Mouse (Mus musculus): ENCODE measurements at regions not wholly inside any gene's neighbourhood (a gene's known extent, or its start where the extent isn't known, plus 50 kb on each side); places are given as distances from the start of the nearest gene placed in this dataset.
A peak's percentile ranks its signal among the peaks of the same experiment; 100 is the strongest.

GRCm38 (mm10) chr3:128337508-128337907, 441.4 kb upstream of the Fam241a start:
- dilution Hi-C loops (cut with MboI; ENCODE audit: extremely low pct_ligation_motif_present, extremely low pct_unique_long_range_greater_than_20kb, low sequenced_read_pairs) (no loop called here), in situ Hi-C loops (cut with MboI; ENCODE audit: low pct_ligation_motif_present, low pct_unique_long_range_greater_than_20kb, low sequenced_read_pairs) (no loop called here)
- Histone ChIP-seq H3K4me2 (ENCODE audit: insufficient read depth, low read depth, poor library complexity, severe bottlenecking) (no peak overlapping the region), H3K27me3 (replicated peaks) (no peaks in the 10 kb centered on the region), H3K4me1 (ENCODE audit: control insufficient read depth in 1 of 2, insufficient read depth in 2 of 2) (no peaks in the 10 kb centered on the region), H3K4me3 (replicated peaks in 1 of 3; ENCODE audit: low read depth in 2 of 3, low read length in 2 of 3, poor library complexity in 1 of 3) (no peak overlapping the region), H3K27ac (ENCODE audit: insufficient read depth, low read depth) (no peak overlapping the region), H3K36me3 (replicated peaks in 1 of 2; ENCODE audit: control insufficient read depth in 1 of 2, insufficient read depth in 1 of 2, low read length in 1 of 2) (no peaks in the 10 kb centered on the region), H3K9me3 (replicated peaks; ENCODE audit: low read length) (no peaks in the 10 kb centered on the region), H3K79me2 (replicated peaks; ENCODE audit: control insufficient read depth, extremely low read depth, insufficient read depth, poor library complexity, severe bottlenecking) (no peaks in the 10 kb centered on the region), H3K9ac (ENCODE audit: insufficient read depth, low read depth) (no peak overlapping the region)
- TF ChIP-seq ZMIZ1 (IDR thresholded peaks at IDR 0.05; ENCODE audit: low read depth, low read length), result no peak
- no peak for TF ChIP-seq SIN3A (IDR thresholded peaks at IDR 0.05; ENCODE audit: low read length)
- no peak for TF ChIP-seq MAFK (IDR thresholded peaks at IDR 0.05; ENCODE audit: insufficient replicate concordance, low read length)
- TF ChIP-seq BHLHE40 (IDR thresholded peaks at IDR 0.05; ENCODE audit: low read depth, low read length), result no peak
- no peak for TF ChIP-seq IRF4 (IDR thresholded peaks at IDR 0.05; ENCODE audit: low read depth, low read length)
- no peak for TF ChIP-seq CTCF (conservative IDR thresholded peaks at IDR 0.05 in 1 of 2, IDR thresholded peaks at IDR 0.05 in 1 of 2; ENCODE audit: low read depth in 2 of 2, low read length in 2 of 2)
- no peak for TF ChIP-seq SMC3 (IDR thresholded peaks at IDR 0.05; ENCODE audit: low read depth, low read length)
- no peak for TF ChIP-seq PAX5 (IDR thresholded peaks at IDR 0.05; ENCODE audit: low read length)
- DNase-seq (ENCODE audit: extremely low read depth), result no peak

DNA sequence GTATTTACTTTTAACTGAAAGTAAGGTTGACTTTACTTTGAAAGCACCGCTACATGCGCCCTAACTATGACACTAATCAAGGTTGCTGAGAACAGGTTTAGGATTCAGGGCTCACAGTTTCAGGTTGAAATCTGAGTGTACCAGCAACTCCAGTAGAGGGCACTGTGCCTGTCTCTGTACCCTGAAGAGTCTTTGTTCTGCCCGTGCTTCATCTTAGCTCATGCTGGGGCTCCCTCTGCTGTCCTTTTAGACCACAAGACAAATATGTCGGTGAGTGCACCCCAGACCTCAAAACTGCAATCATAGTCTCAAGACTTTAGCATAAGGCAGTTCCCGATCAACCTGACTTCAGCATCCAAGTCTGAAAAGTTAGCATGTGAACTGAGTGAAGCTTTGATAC, 440.9 kb upstream of the Fam241a start:
- no peaks in the 10 kb centered on the region for H3K79me2 ChIP-seq (replicated peaks; ENCODE audit: control insufficient read depth, extremely low read depth, insufficient read depth, poor library complexity, severe bottlenecking)
- H3K36me3 ChIP-seq (replicated peaks in 1 of 2; ENCODE audit: control insufficient read depth in 1 of 2, insufficient read depth in 1 of 2, low read length in 1 of 2), result no peaks in the 10 kb centered on the region
- dilution Hi-C loops (cut with MboI; ENCODE audit: extremely low pct_ligation_motif_present, extremely low pct_unique_long_range_greater_than_20kb, low sequenced_read_pairs), result no loop called here

GRCm38 (mm10) chr3:128327677-128328076, 431.6 kb upstream of the Fam241a start:
- no peak for TF ChIP-seq E2F4 (IDR thresholded peaks at IDR 0.05; ENCODE audit: insufficient replicate concordance, low read depth, low read length)
- TF ChIP-seq TCF12 (IDR thresholded peaks at IDR 0.05; ENCODE audit: low read depth, low read length), result no peak
- no peak for TF ChIP-seq BHLHE40 (IDR thresholded peaks at IDR 0.05; ENCODE audit: low read depth, low read length)
- no peak for TF ChIP-seq ZC3H11A (IDR thresholded peaks at IDR 0.05; ENCODE audit: low read depth, low read length)
- no peak for TF ChIP-seq SMC3 (IDR thresholded peaks at IDR 0.05; ENCODE audit: low read depth, low read length)
- no peak for TF ChIP-seq IRF4 (IDR thresholded peaks at IDR 0.05; ENCODE audit: low read depth, low read length)
- TF ChIP-seq POLR2A (IDR thresholded peaks at IDR 0.05; ENCODE audit: low read depth, low read length), result no peak
- no peak for TF ChIP-seq CHD1 (IDR thresholded peaks at IDR 0.05; ENCODE audit: low read depth, low read length)
- TF ChIP-seq MEF2A (IDR thresholded peaks at IDR 0.05; ENCODE audit: borderline replicate concordance, low read depth, low read length), result no peak
- TF ChIP-seq UBTF (IDR thresholded peaks at IDR 0.05; ENCODE audit: low read depth, low read length), result no peak
- no peak for TF ChIP-seq ZKSCAN1 (IDR thresholded peaks at IDR 0.05; ENCODE audit: borderline replicate concordance, low read depth, low read length)
- no peak for TF ChIP-seq MXI1 (IDR thresholded peaks at IDR 0.05; ENCODE audit: low read depth, low read length)
- no peak for TF ChIP-seq EP300 (IDR thresholded peaks at IDR 0.05; ENCODE audit: low read length)
- Histone ChIP-seq H3K27ac (ENCODE audit: insufficient read depth, low read depth) (no peak overlapping the region), H3K79me2 (replicated peaks; ENCODE audit: control insufficient read depth, extremely low read depth, insufficient read depth, poor library complexity, severe bottlenecking) (no peaks in the 10 kb centered on the region), H3K4me3 (replicated peaks in 1 of 3; ENCODE audit: low read depth in 2 of 3, low read length in 2 of 3, poor library complexity in 1 of 3) (no peak overlapping the region), H3K9ac (ENCODE audit: insufficient read depth, low read depth) (no peak overlapping the region), H3K36me3 (replicated peaks in 1 of 2; ENCODE audit: control insufficient read depth in 1 of 2, insufficient read depth in 1 of 2, low read length in 1 of 2) (no peaks in the 10 kb centered on the region), H3K27me3 (replicated peaks) (no peaks in the 10 kb centered on the region), H3K9me3 (replicated peaks; ENCODE audit: low read length) (no peaks in the 10 kb centered on the region), H3K4me1 (ENCODE audit: control insufficient read depth in 1 of 2, insufficient read depth in 2 of 2) (no peaks in the 10 kb centered on the region), H3K4me2 (ENCODE audit: insufficient read depth, low read depth, poor library complexity, severe bottlenecking) (no peak overlapping the region)
- DNase-seq (ENCODE audit: extremely low read depth), result no peak
- in situ Hi-C loops (cut with MboI; ENCODE audit: low pct_ligation_motif_present, low pct_unique_long_range_greater_than_20kb, low sequenced_read_pairs), result no loop called here
- dilution Hi-C loops (cut with MboI; ENCODE audit: extremely low pct_ligation_motif_present, extremely low pct_unique_long_range_greater_than_20kb, low sequenced_read_pairs), result no loop called here

More for the DNA sequence above, 440.9 kb upstream of the Fam241a start:
- TF ChIP-seq RAD21 (IDR thresholded peaks at IDR 0.05; ENCODE audit: low read depth, low read length) (peak; percentile 39), SMC3 (IDR thresholded peaks at IDR 0.05; ENCODE audit: low read depth, low read length) (peak; percentile 67), POLR2A (IDR thresholded peaks at IDR 0.05; ENCODE audit: low read depth, low read length) (no peak), CTCF (conservative IDR thresholded peaks at IDR 0.05 in 1 of 2, IDR thresholded peaks at IDR 0.05 in 1 of 2; ENCODE audit: low read depth in 2 of 2, low read length in 2 of 2) (peak; percentile 69 to 81), EP300 (IDR thresholded peaks at IDR 0.05; ENCODE audit: low read length) (no peak)
- no peaks in the 10 kb centered on the region for H3K9me3 ChIP-seq (replicated peaks; ENCODE audit: low read length)
- in situ Hi-C loops (cut with MboI; ENCODE audit: low pct_ligation_motif_present, low pct_unique_long_range_greater_than_20kb, low sequenced_read_pairs), result no loop called here
- no peak overlapping the region for H3K9ac ChIP-seq (ENCODE audit: insufficient read depth, low read depth)
- no peaks in the 10 kb centered on the region for H3K4me1 ChIP-seq (ENCODE audit: control insufficient read depth in 1 of 2, insufficient read depth in 2 of 2)
- H3K27ac ChIP-seq (ENCODE audit: insufficient read depth, low read depth), result no peak overlapping the region
- DNase-seq (ENCODE audit: extremely low read depth), result peak; percentile 81
- H3K4me3 ChIP-seq (replicated peaks in 1 of 3; ENCODE audit: low read depth in 2 of 3, low read length in 2 of 3, poor library complexity in 1 of 3), result no peak overlapping the region
- H3K27me3 ChIP-seq (replicated peaks), result no peaks in the 10 kb centered on the region
- H3K4me2 ChIP-seq (ENCODE audit: insufficient read depth, low read depth, poor library complexity, severe bottlenecking), result no peak overlapping the region
